Mouse (Mus musculus): ENCODE data around the gene Ltbp1. TPM values are rescaled to one million over a fixed set of nuclear protein-coding genes. Genes with fewer than 3 reads are reported as not detected.

The Ltbp1 gene
- total RNA-seq, 2 experiments from 2014 or later = not detected

GRCm38 (mm10) chr17:75055235-75055634 is 49.9 kb downstream of the Ltbp1 start:
- ATAC-seq (replicated peaks; ENCODE audit: poor library complexity, severe bottlenecking) = no peak

DNA sequence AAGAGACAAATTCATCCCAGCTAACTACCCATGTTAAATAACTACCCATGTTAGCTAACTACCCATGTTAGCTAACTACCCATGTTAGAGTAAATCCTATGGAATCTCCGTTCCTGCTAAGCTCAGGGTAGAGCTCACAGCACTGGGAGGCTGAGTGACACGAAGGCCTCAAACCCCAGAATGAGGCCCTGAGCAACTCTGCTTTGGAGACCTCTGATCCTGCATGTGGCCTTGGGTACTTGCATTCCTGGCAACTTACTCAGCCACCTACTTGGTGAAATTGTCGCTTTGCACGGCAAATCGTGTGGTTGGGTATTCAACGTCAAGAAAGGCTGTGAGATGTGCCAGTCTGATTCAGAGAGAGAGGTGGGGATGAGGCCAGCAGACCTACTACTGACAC is 50.6 kb downstream of the Ltbp1 start:
- no peak for ATAC-seq (replicated peaks; ENCODE audit: poor library complexity, severe bottlenecking)

GRCm38 (mm10) chr17:75056631-75057030 is 51.3 kb downstream of the Ltbp1 start:
- ATAC-seq (replicated peaks; ENCODE audit: poor library complexity, severe bottlenecking) = no peak

DNA sequence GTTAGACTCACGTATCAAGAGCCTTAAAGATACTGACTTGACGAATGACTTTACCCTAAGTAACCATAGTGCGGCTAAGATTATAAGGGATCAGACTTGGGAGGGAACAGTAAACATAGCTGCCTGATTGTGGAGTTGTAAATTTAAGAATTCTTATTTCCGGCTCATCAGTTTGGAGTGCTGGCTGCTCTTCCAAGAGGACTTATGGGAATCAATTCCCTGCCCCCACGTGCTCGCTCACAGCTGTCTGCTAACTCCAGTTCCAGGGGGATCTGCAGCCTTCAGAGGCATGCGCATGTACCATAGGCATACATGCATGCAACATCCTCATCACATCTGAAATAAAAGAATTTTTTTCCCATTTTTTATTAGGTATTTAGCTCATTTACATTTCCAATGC is 61.0 kb downstream of the Ltbp1 start:
- no peak for ATAC-seq (replicated peaks; ENCODE audit: poor library complexity, severe bottlenecking)

DNA sequence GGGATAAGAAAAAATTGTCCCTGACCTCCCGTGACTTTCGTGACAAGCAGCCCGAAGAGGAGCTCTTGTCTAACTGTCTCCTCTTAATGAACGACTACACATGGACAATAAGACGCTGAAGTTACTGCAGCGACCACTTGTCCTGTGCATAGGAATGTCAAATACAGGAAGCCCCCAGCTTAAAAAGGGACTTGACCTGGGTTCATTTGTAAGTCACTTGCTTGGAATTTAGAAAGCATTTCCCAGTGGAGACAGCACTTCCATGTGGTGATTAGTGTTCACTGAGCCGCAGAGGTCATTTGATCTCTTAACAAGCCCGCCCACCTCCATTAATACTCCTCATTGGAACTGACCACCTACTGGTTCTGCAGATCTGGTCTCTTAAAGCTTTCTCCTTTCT is 61.9 kb downstream of the Ltbp1 start:
- no peak for ATAC-seq (replicated peaks; ENCODE audit: poor library complexity, severe bottlenecking)

GRCm38 (mm10) chr17:75069232-75069631 is 63.9 kb downstream of the Ltbp1 start:
- ATAC-seq (replicated peaks; ENCODE audit: poor library complexity, severe bottlenecking) = no peak

DNA sequence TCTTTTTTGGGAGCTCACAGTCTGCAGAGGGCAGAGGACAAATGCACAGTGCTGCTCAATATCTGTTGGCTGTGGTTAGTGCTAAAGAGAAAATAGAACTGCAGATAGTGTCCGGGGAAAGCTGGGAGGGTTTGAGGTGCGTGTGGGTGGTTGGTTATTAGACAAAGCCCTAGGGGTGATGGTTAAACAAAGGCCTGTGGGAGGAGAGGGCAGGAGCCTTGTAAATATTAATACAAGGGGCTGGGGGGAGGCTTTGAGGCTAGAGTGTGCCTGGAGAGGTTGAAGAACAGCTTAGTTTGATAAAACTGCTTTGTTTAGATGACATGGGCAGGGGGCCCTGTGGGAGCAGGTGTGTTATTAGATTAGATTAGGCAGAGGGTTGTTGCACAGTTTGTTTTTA is 65.8 kb downstream of the Ltbp1 start:
- no peak for ATAC-seq (replicated peaks; ENCODE audit: poor library complexity, severe bottlenecking)

- ATAC-seq (replicated peaks; ENCODE audit: poor library complexity, severe bottlenecking) = no peak
Measured at GRCm38 (mm10) chr17:75071749-75072148, 66.4 kb downstream of the Ltbp1 start.

- no peak for ATAC-seq (replicated peaks; ENCODE audit: poor library complexity, severe bottlenecking)
Measured at GRCm38 (mm10) chr17:75073887-75074286, 68.5 kb downstream of the Ltbp1 start.

DNA sequence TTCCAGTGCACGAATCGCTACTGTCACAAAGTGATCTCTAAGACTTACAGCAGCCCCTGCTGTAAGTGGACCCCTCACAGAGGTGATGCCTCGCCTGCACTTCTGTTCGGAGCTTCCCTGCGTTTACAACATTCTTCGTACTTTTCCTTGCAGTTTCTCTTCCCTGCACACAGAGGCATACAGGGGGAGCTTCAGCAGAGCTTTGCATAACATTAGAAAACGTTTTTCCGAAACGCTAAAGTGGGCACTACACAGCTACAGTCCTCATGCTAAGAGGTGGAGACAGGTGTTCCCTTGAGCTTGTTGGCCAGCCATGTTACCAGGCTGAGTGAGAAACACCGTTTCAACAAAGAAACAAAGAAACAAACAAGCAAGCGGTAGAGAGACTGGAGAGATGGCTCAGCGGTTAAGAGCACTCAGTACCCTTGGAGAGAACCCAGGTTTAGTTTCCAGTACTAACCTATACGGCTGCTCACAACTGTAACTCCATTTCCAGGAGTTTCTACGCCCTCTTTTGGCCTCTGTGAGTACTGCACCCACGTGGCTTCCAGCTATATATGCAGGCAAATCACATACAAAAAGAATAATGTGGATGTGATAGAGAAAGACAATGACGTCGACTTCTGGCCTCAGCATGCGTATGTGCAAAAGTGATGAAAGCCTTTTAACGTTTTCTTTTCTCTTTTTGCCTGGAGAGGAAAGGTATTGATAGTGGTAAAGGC is 69.8 kb downstream of the Ltbp1 start:
- ATAC-seq (replicated peaks; ENCODE audit: poor library complexity, severe bottlenecking) = no peak; the same call in 1 of the 2 replicates

GRCm38 (mm10) chr17:75081401-75081800 is 76.0 kb downstream of the Ltbp1 start:
- no peak for ATAC-seq (replicated peaks; ENCODE audit: poor library complexity, severe bottlenecking)

GRCm38 (mm10) chr17:75082449-75082848 is 77.1 kb downstream of the Ltbp1 start:
- no peak for ATAC-seq (replicated peaks; ENCODE audit: poor library complexity, severe bottlenecking)

DNA sequence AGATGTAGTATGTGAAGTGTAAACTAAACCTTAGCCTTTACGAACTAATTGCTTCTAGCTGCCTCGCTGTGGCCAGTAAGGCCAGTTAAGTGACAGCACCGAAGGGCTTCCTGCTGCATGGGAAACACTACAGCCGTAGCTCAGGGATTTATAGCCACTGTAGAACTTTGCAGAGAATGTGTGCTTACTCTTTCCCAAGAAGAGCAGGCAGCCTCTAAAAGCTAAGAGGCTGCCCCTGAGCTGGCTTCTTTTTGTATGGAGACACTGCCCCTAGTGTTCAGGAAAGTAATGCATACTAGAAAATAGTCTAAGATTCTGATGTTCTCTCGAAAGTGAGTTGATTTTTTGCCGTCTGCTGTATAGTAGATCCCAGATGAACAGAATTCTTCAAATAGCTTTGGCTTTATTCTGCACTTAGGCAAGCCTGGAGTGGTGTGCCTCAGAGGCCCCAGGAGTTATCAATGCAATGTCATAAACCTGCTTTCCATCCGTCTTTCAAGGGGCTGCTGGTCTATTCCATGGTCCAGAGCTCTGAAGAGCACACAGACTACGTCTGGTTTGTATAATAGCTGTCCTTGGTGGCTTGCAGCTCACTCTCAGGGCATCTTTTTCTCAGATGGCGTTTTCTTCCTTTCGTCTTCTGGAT is 82.1 kb downstream of the Ltbp1 start:
- peak; percentile 56 for ATAC-seq (replicated peaks; ENCODE audit: poor library complexity, severe bottlenecking)

DNA sequence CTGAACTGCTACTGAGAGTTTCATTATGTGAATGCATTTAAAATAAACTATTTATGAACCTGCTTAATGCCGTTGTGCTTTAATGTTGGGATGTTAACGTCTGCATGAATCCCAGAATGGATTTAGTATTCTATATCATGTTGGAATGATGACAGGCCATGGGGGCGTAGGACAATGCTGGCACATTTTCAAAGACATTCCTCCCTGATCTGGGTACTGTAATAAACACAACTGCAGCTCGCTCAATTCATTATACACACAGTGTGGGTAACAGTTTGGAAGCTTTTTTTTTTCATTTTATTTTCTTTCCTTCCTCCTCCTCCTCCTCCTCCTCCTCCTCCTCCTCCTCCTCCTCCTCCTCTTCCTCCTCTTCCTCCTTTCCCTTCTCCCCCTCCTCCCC is 82.9 kb downstream of the Ltbp1 start:
- ATAC-seq (replicated peaks; ENCODE audit: poor library complexity, severe bottlenecking) = no peak

GRCm38 (mm10) chr17:75088727-75089126 is 83.4 kb downstream of the Ltbp1 start:
- no peak for ATAC-seq (replicated peaks; ENCODE audit: poor library complexity, severe bottlenecking)

GRCm38 (mm10) chr17:75090556-75090955 is 85.2 kb downstream of the Ltbp1 start:
- no peak for ATAC-seq (replicated peaks; ENCODE audit: poor library complexity, severe bottlenecking)

- no peak for ATAC-seq (replicated peaks; ENCODE audit: poor library complexity, severe bottlenecking)
Measured at GRCm38 (mm10) chr17:75093563-75093962, 88.2 kb downstream of the Ltbp1 start.

GRCm38 (mm10) chr17:75094591-75094990 is 89.2 kb downstream of the Ltbp1 start:
- ATAC-seq (replicated peaks; ENCODE audit: poor library complexity, severe bottlenecking) = no peak

- ATAC-seq (replicated peaks; ENCODE audit: poor library complexity, severe bottlenecking) = no peak
Measured at GRCm38 (mm10) chr17:75096727-75097126, 91.4 kb downstream of the Ltbp1 start.

DNA sequence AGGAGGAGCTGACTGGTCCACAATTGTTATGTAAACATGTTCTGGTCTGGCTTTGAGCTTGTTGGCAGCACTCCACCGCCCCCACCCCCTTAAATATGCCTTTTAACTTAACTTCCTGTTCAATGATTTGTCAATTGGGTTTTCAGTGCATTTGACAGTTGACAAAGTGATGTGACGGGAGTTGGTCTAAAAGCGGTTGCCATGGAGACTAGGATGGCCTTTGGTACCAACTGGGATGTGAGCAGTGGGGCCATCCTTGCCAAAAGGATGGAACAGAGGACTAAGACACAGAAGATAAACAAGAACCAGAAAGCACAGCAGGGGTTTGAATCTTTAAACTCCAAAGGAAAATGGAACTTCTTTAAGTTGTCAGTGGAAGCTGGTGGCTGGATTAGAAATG is 92.0 kb downstream of the Ltbp1 start:
- ATAC-seq (replicated peaks; ENCODE audit: poor library complexity, severe bottlenecking) = no peak

DNA sequence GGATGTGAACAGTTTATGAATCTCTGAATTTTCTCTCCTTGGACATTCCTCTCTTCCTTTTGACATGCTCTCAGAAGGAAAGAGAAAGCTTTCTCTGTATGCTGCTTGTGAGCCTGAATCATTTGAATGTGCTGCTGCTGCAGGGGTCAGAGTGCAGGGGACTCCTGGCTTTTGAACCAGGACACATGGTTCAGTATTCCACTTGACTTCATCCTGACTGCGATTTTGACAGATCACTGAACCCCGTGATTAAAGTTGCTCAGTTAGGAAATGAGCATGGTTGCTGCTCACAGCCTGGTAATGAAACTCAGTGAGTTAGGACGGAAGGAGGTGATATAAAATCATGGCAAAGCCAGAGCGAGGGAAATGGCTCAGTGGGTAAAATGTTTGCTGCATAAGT is 95.8 kb downstream of the Ltbp1 start:
- ATAC-seq (replicated peaks; ENCODE audit: poor library complexity, severe bottlenecking) = no peak

DNA sequence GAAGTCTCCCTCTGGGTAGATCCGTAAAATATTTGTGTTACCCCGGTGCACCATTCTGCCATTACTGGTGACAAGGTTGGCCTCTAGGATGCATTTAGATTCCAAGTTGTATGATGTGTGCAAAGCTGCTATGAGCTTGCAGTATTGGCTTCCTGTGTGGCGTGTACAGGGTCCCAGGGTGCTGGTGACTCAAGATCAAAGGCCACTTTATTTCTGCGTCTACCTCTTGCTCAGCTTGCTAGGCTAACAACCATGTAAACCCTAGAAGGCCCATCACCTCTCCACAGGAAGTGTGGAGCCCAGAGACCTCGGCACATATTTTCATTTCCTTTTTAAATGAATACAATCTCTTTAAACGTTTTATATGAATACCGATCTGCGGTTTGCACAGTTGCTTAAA is 96.6 kb downstream of the Ltbp1 start:
- ATAC-seq (replicated peaks; ENCODE audit: poor library complexity, severe bottlenecking) = no peak
